Mouse (Mus musculus) brown adipose tissue, adult 24 weeks (tissue): Measurements from ENCODE around the gene Mettl7a2. TPM values are rescaled to one million over a fixed set of nuclear protein-coding genes. Genes with fewer than 3 reads are reported as not detected.
"Not testable (repeated sequence)": the region's sequence is repeated elsewhere in the genome, so short reads cannot be mapped to it uniquely, and the experiment has no call there.

Experiments used
- H3K27ac ChIP-seq: fragments of 200-500 bp; replicated peaks from 2 replicates; pipeline ENCODE4 v1.5.1; 2012; ENCODE audit warnings: low read depth, mild to moderate bottlenecking, low read length
- H3K4me1 ChIP-seq: fragments of 200-500 bp; 2 replicates; pipeline ENCODE4 v1.6.1; 2012; ENCODE audit warnings: low read length, mixed read lengths; ENCODE audit not compliant: control insufficient read depth, insufficient read depth, insufficient read length
- H3K4me3 ChIP-seq: fragments of 200-500 bp; 2 replicates; pipeline ENCODE4 v1.5.1; 2012; ENCODE audit warnings: low read depth, mild to moderate bottlenecking, low read length, moderate library complexity; ENCODE audit not compliant: insufficient read depth
- polyA plus RNA-seq: library from polyadenylated mRNA; stranded (reverse); fragments of >200 nt; gene quantifications from 2 replicates; pipeline ENCODE4 v1.2.4, GENCODE M21; 2012; ENCODE audit not compliant: missing spikeins, insufficient read depth, insufficient read length

Mettl7a2 gene
- polyA plus RNA-seq, 1 experiment = not detected

- H3K4me1 ChIP-seq, H3K27ac ChIP-seq: not testable (repeated sequence)
Measured at GRCm38 (mm10) chr15:100328089-100328488, 24.9 kb upstream of the Mettl7a2 start.

GRCm38 (mm10) chr15:100329336-100329735 lies 23.7 kb upstream of the Mettl7a2 start:
- H3K4me3 ChIP-seq, H3K27ac ChIP-seq, H3K4me1 ChIP-seq: not testable (repeated sequence)

More at GRCm38 (mm10) chr15:100328089-100328488, 24.9 kb upstream of the Mettl7a2 start:
- H3K4me3 ChIP-seq = not testable (repeated sequence)

- no peak overlapping the region for H3K27ac ChIP-seq
- H3K4me3 ChIP-seq = no peak overlapping the region
- no peaks in the 10 kb centered on the region for H3K4me1 ChIP-seq
Measured at GRCm38 (mm10) chr15:100330739-100331138, 22.3 kb upstream of the Mettl7a2 start.

GRCm38 (mm10) chr15:100332077-100332961 lies 20.7 kb upstream of the Mettl7a2 start:
- H3K27ac ChIP-seq, H3K4me3 ChIP-seq, H3K4me1 ChIP-seq: not testable (repeated sequence)

GRCm38 (mm10) chr15:100334629-100335028 lies 18.4 kb upstream of the Mettl7a2 start, which contains the start of gene Mettl7a3:
Gene Mettl7a3, plus strand, starts transcription at chr15:100334929.
- Histone ChIP-seq H3K4me1 (no peaks in the 10 kb centered on the region), H3K4me3 (no peak within 1 kb of the TSS), H3K27ac (no peak within 1 kb of the TSS)

GRCm38 (mm10) chr15:100337328-100337727 lies 15.7 kb upstream of the Mettl7a2 start:
- not testable (repeated sequence) for H3K27ac ChIP-seq

GRCm38 (mm10) chr15:100337847-100338246 lies 15.2 kb upstream of the Mettl7a2 start:
- H3K4me1 ChIP-seq, H3K4me3 ChIP-seq, H3K27ac ChIP-seq: not testable (repeated sequence)

More at GRCm38 (mm10) chr15:100337328-100337727, 15.7 kb upstream of the Mettl7a2 start:
- not testable (repeated sequence) for H3K4me3 ChIP-seq, H3K4me1 ChIP-seq

GRCm38 (mm10) chr15:100341314-100341980 lies 11.6 kb upstream of the Mettl7a2 start:
- not testable (repeated sequence) for H3K4me1 ChIP-seq, H3K4me3 ChIP-seq, H3K27ac ChIP-seq

- H3K27ac ChIP-seq = no peak overlapping the region
- H3K4me1 ChIP-seq = no peaks in the 10 kb centered on the region
- H3K4me3 ChIP-seq = no peak overlapping the region
Measured at GRCm38 (mm10) chr15:100345484-100345883, 7.5 kb upstream of the Mettl7a2 start.

GRCm38 (mm10) chr15:100346761-100347160 lies 6.2 kb upstream of the Mettl7a2 start:
- no peak overlapping the region for H3K4me3 ChIP-seq
- H3K4me1 ChIP-seq = no peaks in the 10 kb centered on the region
- no peak overlapping the region for H3K27ac ChIP-seq

GRCm38 (mm10) chr15:100349496-100349895 lies 3.5 kb upstream of the Mettl7a2 start:
- no peak overlapping the region for H3K27ac ChIP-seq
- no peak overlapping the region for H3K4me3 ChIP-seq

GRCm38 (mm10) chr15:100351501-100352060 lies 1.4 kb upstream of the Mettl7a2 start:
- H3K4me3 ChIP-seq = no peak overlapping the region
- H3K4me1 ChIP-seq = no peaks in the 10 kb centered on the region
- H3K27ac ChIP-seq = no peak overlapping the region

More at GRCm38 (mm10) chr15:100349496-100349895, 3.5 kb upstream of the Mettl7a2 start:
- no peaks in the 10 kb centered on the region for H3K4me1 ChIP-seq

- not testable (repeated sequence) for H3K27ac ChIP-seq, H3K4me1 ChIP-seq, H3K4me3 ChIP-seq
Measured at GRCm38 (mm10) chr15:100353399-100353798, 399 bp downstream of the Mettl7a2 start.

GRCm38 (mm10) chr15:100355876-100356275 lies 2.9 kb downstream of the Mettl7a2 start:
- H3K4me3 ChIP-seq = no peak overlapping the region
- H3K27ac ChIP-seq = no peak overlapping the region
- H3K4me1 ChIP-seq = no peaks in the 10 kb centered on the region

- H3K4me3 ChIP-seq = no peak within 1 kb of the TSS
- no peaks in the 10 kb centered on the region for H3K4me1 ChIP-seq
- H3K27ac ChIP-seq = no peak within 1 kb of the TSS
Measured at GRCm38 (mm10) chr15:100364242-100364641, 11.2 kb downstream of the Mettl7a2 start, which contains the start of gene Higd1c. Gene Higd1c, plus strand, starts transcription at chr15:100364542.
